Mouse (Mus musculus): ENCODE data around the gene Fosl1. TPM values are rescaled to one million over a fixed set of nuclear protein-coding genes. Genes with fewer than 3 reads are reported as not detected.
A peak's percentile ranks its signal among the peaks of the same experiment; 100 is the strongest.
"Not testable (repeated sequence)": the region's sequence is repeated elsewhere in the genome, so short reads cannot be mapped to it uniquely, and the experiment has no call there.

Gene Fosl1
- polyA plus RNA-seq (2012; ENCODE audit: insufficient read depth, insufficient read length, missing spikeins): not detected in 2 replicates

- peaks cover 9% of the 10 kb centered on the region; the same call in 1 of the 2 replicates for H3K4me1 ChIP-seq (ENCODE audit: control insufficient read depth, insufficient read depth, insufficient read length, low read length)
- peak within 1 kb of the TSS; percentile 81 for H3K4me3 ChIP-seq (ENCODE audit: insufficient read depth, low read depth, low read length)
- H3K27ac ChIP-seq (replicated peaks; ENCODE audit: low read depth, low read length): no peak within 1 kb of the TSS
Measured at GRCm38 (mm10) chr19:5447515-5448353, at the start of gene Fosl1. Gene Fosl1, plus strand, starts transcription at chr19:5447547.

- not testable (repeated sequence) for H3K27ac ChIP-seq (replicated peaks; ENCODE audit: low read depth, low read length); H3K4me1 ChIP-seq (ENCODE audit: control insufficient read depth, insufficient read depth, insufficient read length, low read length); H3K4me3 ChIP-seq (ENCODE audit: insufficient read depth, low read depth, low read length)
Measured at GRCm38 (mm10) chr19:5401073-5401472, 46.3 kb upstream of the Fosl1 start.

- no peak within 1 kb of the TSS for H3K4me3 ChIP-seq (ENCODE audit: insufficient read depth, low read depth, low read length)
- H3K4me1 ChIP-seq (ENCODE audit: control insufficient read depth, insufficient read depth, insufficient read length, low read length): peaks cover 3% of the 10 kb centered on the region; the same call in 1 of the 2 replicates
- H3K27ac ChIP-seq (replicated peaks; ENCODE audit: low read depth, low read length): no peak within 1 kb of the TSS
Measured at GRCm38 (mm10) chr19:5402293-5402692, 45.1 kb upstream of the Fosl1 start, which contains the start of gene Tsga10ip. Gene Tsga10ip, minus strand, starts transcription at chr19:5402526.

GRCm38 (mm10) chr19:5405924-5406323, 41.4 kb upstream of the Fosl1 start:
- peak overlapping the region; percentile 58 for H3K4me3 ChIP-seq (ENCODE audit: insufficient read depth, low read depth, low read length)
- H3K4me1 ChIP-seq (ENCODE audit: control insufficient read depth, insufficient read depth, insufficient read length, low read length): peaks cover 17% of the 10 kb centered on the region
- H3K27ac ChIP-seq (replicated peaks; ENCODE audit: low read depth, low read length): peak overlapping the region; percentile 68

- Histone ChIP-seq H3K4me3 (ENCODE audit: insufficient read depth, low read depth, low read length) (peak overlapping the region; percentile 92), H3K27ac (replicated peaks; ENCODE audit: low read depth, low read length) (peak overlapping the region; percentile 100), H3K4me1 (ENCODE audit: control insufficient read depth, insufficient read depth, insufficient read length, low read length) (peaks cover 17% of the 10 kb centered on the region)
Measured at GRCm38 (mm10) chr19:5406531-5407126, 40.7 kb upstream of the Fosl1 start.

GRCm38 (mm10) chr19:5407133-5407532, 40.2 kb upstream of the Fosl1 start:
- Histone ChIP-seq H3K4me1 (ENCODE audit: control insufficient read depth, insufficient read depth, insufficient read length, low read length) (peaks cover 17% of the 10 kb centered on the region), H3K4me3 (ENCODE audit: insufficient read depth, low read depth, low read length) (peak overlapping the region; percentile 92), H3K27ac (replicated peaks; ENCODE audit: low read depth, low read length) (peak overlapping the region; percentile 100)

- Histone ChIP-seq H3K4me3 (ENCODE audit: insufficient read depth, low read depth, low read length) (peak overlapping the region; percentile 92), H3K4me1 (ENCODE audit: control insufficient read depth, insufficient read depth, insufficient read length, low read length) (peaks cover 17% of the 10 kb centered on the region)
Measured at GRCm38 (mm10) chr19:5408057-5409001, 39.0 kb upstream of the Fosl1 start.

GRCm38 (mm10) chr19:5409068-5409467, 38.3 kb upstream of the Fosl1 start:
- H3K4me3 ChIP-seq (ENCODE audit: insufficient read depth, low read depth, low read length): no peak overlapping the region
- peak overlapping the region; percentile 88 for H3K27ac ChIP-seq (replicated peaks; ENCODE audit: low read depth, low read length)
- peaks cover 17% of the 10 kb centered on the region for H3K4me1 ChIP-seq (ENCODE audit: control insufficient read depth, insufficient read depth, insufficient read length, low read length)

More at GRCm38 (mm10) chr19:5408057-5409001, 39.0 kb upstream of the Fosl1 start:
- H3K27ac ChIP-seq (replicated peaks; ENCODE audit: low read depth, low read length): peak overlapping the region; percentile 100

- Histone ChIP-seq H3K27ac (replicated peaks; ENCODE audit: low read depth, low read length) (no peak overlapping the region), H3K4me3 (ENCODE audit: insufficient read depth, low read depth, low read length) (no peak overlapping the region)
Measured at GRCm38 (mm10) chr19:5410641-5411040, 36.7 kb upstream of the Fosl1 start.

GRCm38 (mm10) chr19:5411961-5412360, 35.4 kb upstream of the Fosl1 start:
- Histone ChIP-seq H3K27ac (replicated peaks; ENCODE audit: low read depth, low read length) (no peak overlapping the region), H3K4me1 (ENCODE audit: control insufficient read depth, insufficient read depth, insufficient read length, low read length) (peaks cover 15% of the 10 kb centered on the region)

More at GRCm38 (mm10) chr19:5410641-5411040, 36.7 kb upstream of the Fosl1 start:
- H3K4me1 ChIP-seq (ENCODE audit: control insufficient read depth, insufficient read depth, insufficient read length, low read length): peaks cover 17% of the 10 kb centered on the region

GRCm38 (mm10) chr19:5413840-5414239, 33.5 kb upstream of the Fosl1 start:
- Histone ChIP-seq H3K4me1 (ENCODE audit: control insufficient read depth, insufficient read depth, insufficient read length, low read length) (peaks cover 5% of the 10 kb centered on the region), H3K4me3 (ENCODE audit: insufficient read depth, low read depth, low read length) (no peak overlapping the region), H3K27ac (replicated peaks; ENCODE audit: low read depth, low read length) (no peak overlapping the region)

More at GRCm38 (mm10) chr19:5411961-5412360, 35.4 kb upstream of the Fosl1 start:
- H3K4me3 ChIP-seq (ENCODE audit: insufficient read depth, low read depth, low read length): no peak overlapping the region

GRCm38 (mm10) chr19:5414534-5414957, 32.8 kb upstream of the Fosl1 start:
- Histone ChIP-seq H3K27ac (replicated peaks; ENCODE audit: low read depth, low read length) (no peak overlapping the region), H3K4me1 (ENCODE audit: control insufficient read depth, insufficient read depth, insufficient read length, low read length) (no peaks in the 10 kb centered on the region), H3K4me3 (ENCODE audit: insufficient read depth, low read depth, low read length) (no peak overlapping the region)

GRCm38 (mm10) chr19:5418750-5419466, 28.4 kb upstream of the Fosl1 start:
- Histone ChIP-seq H3K27ac (replicated peaks; ENCODE audit: low read depth, low read length) (no peak overlapping the region), H3K4me3 (ENCODE audit: insufficient read depth, low read depth, low read length) (no peak overlapping the region), H3K4me1 (ENCODE audit: control insufficient read depth, insufficient read depth, insufficient read length, low read length) (peaks cover 6% of the 10 kb centered on the region; the same call in 1 of the 2 replicates)

GRCm38 (mm10) chr19:5419630-5420029, 27.7 kb upstream of the Fosl1 start:
- Histone ChIP-seq H3K4me1 (ENCODE audit: control insufficient read depth, insufficient read depth, insufficient read length, low read length) (peaks cover 7% of the 10 kb centered on the region; the same call in 1 of the 2 replicates), H3K4me3 (ENCODE audit: insufficient read depth, low read depth, low read length) (no peak overlapping the region), H3K27ac (replicated peaks; ENCODE audit: low read depth, low read length) (no peak overlapping the region)

Data from brown adipose tissue, adult 24 weeks (tissue).